Mouse (Mus musculus) layer of hippocampus, adult 11-12 months (tissue): ENCODE measurements around the gene Ptma.

Source experiments
- DNase-seq: peaks from one replicate; pipeline ENCODE4 v3.0.0; 2022; ENCODE audit warnings: low spot score

The Ptma gene

GRCm38 (mm10) chr1:86551299-86551698, 24.8 kb downstream of the Ptma start:
- DNase-seq: no peak

- no peak for DNase-seq
These were observed 25.4 kb downstream of the Ptma start for GRCm38 (mm10) chr1:86551877-86552276.

- DNase-seq: no peak
These were observed 29.1 kb downstream of the Ptma start for GRCm38 (mm10) chr1:86555665-86556064.

- no peak for DNase-seq
These were observed 31.3 kb downstream of the Ptma start for GRCm38 (mm10) chr1:86557872-86558271.

GRCm38 (mm10) chr1:86559232-86559631, 32.7 kb downstream of the Ptma start:
- DNase-seq: no peak

GRCm38 (mm10) chr1:86562663-86563062, 36.1 kb downstream of the Ptma start:
- no peak for DNase-seq

- no peak for DNase-seq
These were observed 41.9 kb downstream of the Ptma start for GRCm38 (mm10) chr1:86568409-86568808.

GRCm38 (mm10) chr1:86569292-86569860, 42.9 kb downstream of the Ptma start:
- no peak for DNase-seq

GRCm38 (mm10) chr1:86571381-86571780, 44.9 kb downstream of the Ptma start:
- DNase-seq: no peak

GRCm38 (mm10) chr1:86571941-86572340, 45.4 kb downstream of the Ptma start:
- DNase-seq: no peak
